Mouse (Mus musculus): ENCODE measurements around the gene Pkd2l1.

DNA sequence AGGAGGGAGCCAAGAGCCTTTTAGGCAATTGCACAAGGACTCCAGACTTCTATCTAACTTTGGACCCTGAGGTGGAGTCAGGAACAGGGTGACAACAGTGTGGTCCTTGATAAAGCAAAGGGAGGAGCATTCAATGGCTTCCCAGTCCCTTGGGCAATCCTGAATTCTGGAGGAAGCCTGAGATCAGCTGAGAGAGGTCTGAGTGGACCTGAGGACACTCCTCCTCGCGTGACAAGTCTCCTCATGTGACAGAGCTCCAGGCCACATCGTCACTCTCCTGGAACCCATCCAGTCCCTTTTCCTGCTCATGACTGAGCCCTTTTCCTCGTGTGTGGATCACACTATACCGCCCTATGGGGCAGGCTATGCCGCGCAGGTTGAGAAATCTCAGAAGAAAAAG is 1.7 kb upstream of the Pkd2l1 start:
- TF ChIP-seq CTCF (IDR thresholded peaks at IDR 0.05; ENCODE audit: low read depth) = no peak
- no peak for TF ChIP-seq EP300 (IDR thresholded peaks at IDR 0.05; ENCODE audit: low read depth)

All from liver, embryonic 14.5 days (tissue).